Mouse (Mus musculus): ENCODE measurements around the gene Ugt1a8. TPM values are rescaled to one million over a fixed set of nuclear protein-coding genes. Genes with fewer than 3 reads are reported as not detected.

Gene Ugt1a8
- polyA plus RNA-seq, 1 experiment from 2014 or later, result not detected

DNA sequence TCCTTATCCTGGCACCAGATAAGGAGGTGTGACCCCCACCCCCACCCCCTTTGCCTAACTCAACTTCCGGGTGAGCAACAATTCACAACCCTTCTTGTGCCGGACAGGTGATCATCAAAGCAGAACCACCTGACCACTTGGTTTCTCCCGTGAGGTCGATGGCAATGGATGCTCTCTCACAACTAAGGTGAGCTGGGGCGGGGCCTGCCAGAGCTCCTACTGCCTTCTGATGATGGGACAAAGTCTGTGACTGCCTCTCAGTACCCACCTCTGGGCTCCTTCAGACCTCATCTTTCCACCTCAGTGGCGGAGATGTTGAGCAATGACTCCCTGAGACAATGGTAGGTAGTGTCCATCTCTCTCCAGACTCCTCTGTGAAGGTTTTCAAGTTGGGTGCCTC is 158.3 kb downstream of the Ugt1a8 start:
- Histone ChIP-seq H3K4me3 (no peak overlapping the region), H3K36me3 (no peaks in the 10 kb centered on the region), H3K27ac (no peak overlapping the region), H3K27me3 (ENCODE audit: low read depth, poor library complexity, severe bottlenecking) (no peaks in the 10 kb centered on the region), H3K4me1 (no peaks in the 10 kb centered on the region), H3K9me3 (replicated peaks) (peaks cover 82% of the 10 kb centered on the region)
- DNase-seq (ENCODE audit: low spot score), result no peak
- WGBS, result 78% methylated on average over 6 of the region's 6 CpGs

DNA sequence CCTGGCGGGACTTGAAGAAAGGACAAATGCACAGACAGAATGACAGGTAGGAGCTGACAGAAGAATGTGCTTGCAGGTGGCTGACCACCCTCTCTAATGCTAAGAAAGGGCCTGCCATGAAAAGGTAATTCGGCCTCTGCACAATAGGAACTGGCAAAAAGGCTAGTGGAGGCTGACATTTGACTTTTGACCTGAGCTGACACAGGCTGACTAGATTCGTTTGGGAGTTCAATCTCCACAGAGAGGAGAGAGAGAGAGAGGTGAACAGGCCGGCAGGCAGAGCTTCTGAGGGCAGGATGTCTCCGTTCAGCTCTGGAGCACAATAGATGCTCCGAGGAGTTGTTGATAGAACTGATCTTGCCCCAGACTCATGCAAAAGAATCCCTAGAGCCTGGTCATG is 158.8 kb downstream of the Ugt1a8 start:
- peaks cover 81% of the 10 kb centered on the region for H3K9me3 ChIP-seq (replicated peaks)
- no peak for DNase-seq (ENCODE audit: low spot score)
- no peaks in the 10 kb centered on the region for H3K36me3 ChIP-seq
- no peak overlapping the region for H3K4me3 ChIP-seq
- 55% methylated on average over 6 of the region's 6 CpGs for WGBS
- no peaks in the 10 kb centered on the region for H3K27me3 ChIP-seq (ENCODE audit: low read depth, poor library complexity, severe bottlenecking)
- H3K4me1 ChIP-seq, result no peaks in the 10 kb centered on the region
- no peak overlapping the region for H3K27ac ChIP-seq

DNA sequence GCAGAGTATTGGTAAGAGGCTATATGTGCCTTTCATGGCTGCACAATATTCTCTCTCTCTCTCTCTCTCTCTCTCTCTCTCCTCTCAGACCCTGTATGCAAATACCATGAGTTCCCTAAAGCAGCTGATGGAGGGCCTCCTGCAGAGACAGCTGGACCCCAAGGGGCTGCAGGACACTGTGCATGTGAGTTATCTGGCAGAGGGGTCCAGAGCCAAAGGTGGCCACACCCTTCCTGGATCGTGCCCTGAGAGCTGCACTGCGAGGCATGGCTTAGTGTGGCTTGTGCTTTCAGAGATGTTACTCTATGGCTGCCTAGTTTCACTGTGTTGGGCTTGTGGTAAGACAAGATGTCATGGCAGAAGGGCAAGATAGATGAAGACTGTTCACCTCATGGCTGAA is 160.0 kb downstream of the Ugt1a8 start:
- Histone ChIP-seq H3K27me3 (ENCODE audit: low read depth, poor library complexity, severe bottlenecking) (no peaks in the 10 kb centered on the region), H3K27ac (no peak overlapping the region), H3K9me3 (replicated peaks) (peaks cover 78% of the 10 kb centered on the region), H3K4me1 (no peaks in the 10 kb centered on the region), H3K36me3 (no peaks in the 10 kb centered on the region), H3K4me3 (no peak overlapping the region)
- no peak for DNase-seq (ENCODE audit: low spot score)
- 44% methylated on average over 2 of the region's 2 CpGs for WGBS

DNA sequence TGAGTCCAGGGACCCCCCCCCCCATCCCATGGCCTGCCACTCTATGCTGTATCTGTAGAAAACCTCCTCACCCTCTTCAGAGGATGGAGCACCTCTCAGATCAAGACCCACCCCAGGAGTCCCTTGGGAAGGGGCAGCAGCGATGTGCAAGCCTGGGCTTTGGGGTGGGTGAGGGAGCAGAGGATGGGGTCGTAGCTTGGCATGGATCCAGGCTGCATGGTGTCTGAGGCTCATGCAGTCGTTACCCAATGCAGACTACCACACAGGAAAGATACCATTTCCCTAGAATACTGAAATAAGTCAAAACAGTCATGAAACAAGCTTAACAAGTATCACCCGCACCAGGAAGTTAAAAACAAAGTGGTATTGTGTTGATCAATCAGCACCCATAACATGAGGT is 161.0 kb downstream of the Ugt1a8 start:
- H3K27me3 ChIP-seq (ENCODE audit: low read depth, poor library complexity, severe bottlenecking), result no peaks in the 10 kb centered on the region
- H3K36me3 ChIP-seq, result no peaks in the 10 kb centered on the region
- H3K4me1 ChIP-seq, result no peaks in the 10 kb centered on the region
- H3K9me3 ChIP-seq (replicated peaks), result peaks cover 81% of the 10 kb centered on the region
- H3K27ac ChIP-seq, result no peak overlapping the region
- DNase-seq (ENCODE audit: low spot score), result no peak
- H3K4me3 ChIP-seq, result no peak overlapping the region
- WGBS, result 76% methylated on average over 4 of the region's 4 CpGs

DNA sequence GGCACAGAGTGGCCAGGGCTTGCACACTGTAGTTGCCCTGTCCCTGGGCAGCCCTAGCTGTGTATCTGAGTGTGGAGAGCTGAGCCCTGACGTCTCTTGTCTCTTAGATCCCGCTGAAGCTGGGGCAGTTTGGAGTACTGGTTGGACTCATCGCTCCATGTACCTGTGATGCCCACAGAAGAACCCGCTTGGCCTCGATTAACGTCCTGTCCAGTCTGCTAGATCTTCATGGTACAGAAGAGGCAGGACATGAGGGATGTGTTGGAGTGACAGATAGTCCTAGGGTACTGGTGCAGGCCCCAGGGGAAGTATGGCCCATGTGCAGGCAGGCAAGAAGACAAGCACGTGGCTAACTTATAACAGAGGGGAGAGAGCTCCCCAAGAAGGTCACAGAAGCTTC is 162.0 kb downstream of the Ugt1a8 start:
- H3K27ac ChIP-seq, result no peak overlapping the region
- H3K9me3 ChIP-seq (replicated peaks), result peaks cover 81% of the 10 kb centered on the region
- H3K4me3 ChIP-seq, result no peak overlapping the region
- H3K36me3 ChIP-seq, result no peaks in the 10 kb centered on the region
- no peak for DNase-seq (ENCODE audit: low spot score)
- H3K4me1 ChIP-seq, result no peaks in the 10 kb centered on the region
- no peaks in the 10 kb centered on the region for H3K27me3 ChIP-seq (ENCODE audit: low read depth, poor library complexity, severe bottlenecking)
- WGBS, result 83% methylated on average over 7 of the region's 7 CpGs

DNA sequence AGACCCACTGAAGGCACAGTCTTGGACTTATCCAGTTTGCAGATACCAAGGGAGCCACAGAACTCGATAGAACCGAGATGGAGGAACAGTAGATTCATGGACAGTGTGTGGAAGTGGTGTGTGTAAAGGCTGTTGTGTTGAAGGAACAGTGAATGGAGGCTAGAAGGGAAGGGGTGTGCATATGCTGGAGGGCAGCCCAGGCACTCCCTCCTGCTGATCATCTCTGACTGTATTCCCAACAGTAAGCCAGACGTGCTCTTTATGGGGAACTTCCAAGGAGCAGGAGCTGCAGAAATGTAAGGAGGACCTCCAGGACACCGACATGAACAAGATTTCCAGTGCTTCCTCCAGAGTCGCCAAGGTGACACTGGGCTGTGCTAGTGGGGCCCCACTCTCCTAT is 162.4 kb downstream of the Ugt1a8 start:
- peaks cover 81% of the 10 kb centered on the region for H3K9me3 ChIP-seq (replicated peaks)
- H3K27ac ChIP-seq, result no peak overlapping the region
- 84% methylated on average over 5 of the region's 5 CpGs for WGBS
- H3K36me3 ChIP-seq, result no peaks in the 10 kb centered on the region
- no peaks in the 10 kb centered on the region for H3K4me1 ChIP-seq
- DNase-seq (ENCODE audit: low spot score), result no peak
- H3K27me3 ChIP-seq (ENCODE audit: low read depth, poor library complexity, severe bottlenecking), result no peaks in the 10 kb centered on the region
- no peak overlapping the region for H3K4me3 ChIP-seq

DNA sequence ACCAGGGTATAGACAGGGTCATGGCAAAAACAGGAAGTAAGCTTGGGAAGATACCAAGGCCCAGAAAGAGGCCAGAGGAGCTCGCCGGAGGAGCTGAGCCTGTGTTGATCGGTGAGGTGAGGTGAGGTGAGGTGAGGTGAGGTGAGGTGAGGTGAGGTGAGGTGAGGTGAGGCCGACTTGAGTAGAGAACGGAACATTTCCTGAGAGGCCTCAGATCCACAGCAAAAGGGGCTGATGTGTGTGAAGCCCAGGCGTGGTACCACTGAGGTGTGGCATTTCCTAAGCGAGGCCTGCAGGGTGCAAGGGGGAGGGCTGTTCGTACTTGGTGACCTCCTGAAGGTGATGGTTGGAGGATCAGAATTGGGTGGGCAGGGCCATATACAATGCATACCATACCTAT is 165.5 kb downstream of the Ugt1a8 start:
- Histone ChIP-seq H3K27ac (no peak overlapping the region), H3K4me1 (no peaks in the 10 kb centered on the region), H3K9me3 (replicated peaks) (peaks cover 88% of the 10 kb centered on the region), H3K36me3 (no peaks in the 10 kb centered on the region), H3K4me3 (no peak overlapping the region), H3K27me3 (ENCODE audit: low read depth, poor library complexity, severe bottlenecking) (no peaks in the 10 kb centered on the region)
- 74% methylated on average over 8 of the region's 8 CpGs for WGBS
- no peak for DNase-seq (ENCODE audit: low spot score)

DNA sequence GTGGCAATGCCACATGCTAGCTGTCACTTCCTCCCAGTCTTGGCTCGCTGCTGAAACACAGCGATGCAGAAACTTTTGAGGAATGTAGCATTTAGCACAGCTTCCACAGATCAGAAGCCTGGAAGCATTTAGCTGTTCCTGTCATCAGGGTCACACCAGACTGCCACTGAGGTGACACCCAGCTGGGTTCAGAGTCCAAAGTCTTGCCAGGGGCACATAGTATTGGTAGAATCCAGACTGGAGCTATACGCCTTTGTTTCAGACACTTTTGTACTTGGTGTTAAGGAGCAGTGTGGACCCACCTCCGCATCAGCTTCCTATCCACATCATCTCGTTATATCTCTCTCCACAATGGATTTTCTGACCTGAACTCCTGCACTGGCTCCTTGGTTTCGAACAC is 165.9 kb downstream of the Ugt1a8 start:
- Histone ChIP-seq H3K4me1 (no peaks in the 10 kb centered on the region), H3K4me3 (no peak overlapping the region), H3K9me3 (replicated peaks) (peaks cover 88% of the 10 kb centered on the region), H3K36me3 (no peaks in the 10 kb centered on the region), H3K27ac (no peak overlapping the region), H3K27me3 (ENCODE audit: low read depth, poor library complexity, severe bottlenecking) (no peaks in the 10 kb centered on the region)
- DNase-seq (ENCODE audit: low spot score), result no peak
- 78% methylated on average over 6 of the region's 6 CpGs for WGBS

DNA sequence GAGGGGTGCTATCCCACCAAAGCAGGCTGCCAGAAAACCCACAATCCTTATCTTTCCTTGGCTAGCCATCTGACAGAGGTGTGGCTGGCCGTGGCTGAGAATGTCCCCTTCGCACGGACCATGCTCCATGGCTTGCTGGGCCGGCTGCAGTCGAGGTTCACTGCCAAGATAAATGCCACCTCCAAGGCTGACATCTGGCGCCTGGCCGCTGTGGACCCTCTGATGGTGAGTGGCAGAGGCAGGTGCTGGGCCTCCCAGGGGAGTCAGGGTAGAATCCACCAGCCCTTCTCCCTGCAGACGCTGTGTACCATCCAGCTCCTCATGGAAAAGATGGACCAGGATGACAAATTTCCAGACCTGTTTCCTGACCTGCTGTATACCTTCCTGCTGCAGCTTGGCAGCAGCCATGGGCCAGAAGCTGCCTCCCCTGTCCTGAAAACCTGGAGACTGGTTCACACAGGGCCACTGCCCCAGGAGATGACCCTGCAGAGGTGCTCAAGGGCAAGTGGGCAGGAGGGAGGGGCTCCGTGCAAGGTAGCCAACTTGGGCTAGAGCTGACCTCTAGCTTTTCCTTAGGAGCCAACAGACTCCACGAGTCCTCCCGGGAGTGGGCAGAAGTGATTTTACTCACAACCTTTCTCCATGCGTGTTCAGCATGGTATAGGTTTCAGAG is 167.3 kb downstream of the Ugt1a8 start:
- Histone ChIP-seq H3K27ac (no peak overlapping the region), H3K27me3 (ENCODE audit: low read depth, poor library complexity, severe bottlenecking) (no peaks in the 10 kb centered on the region), H3K9me3 (replicated peaks) (peaks cover 83% of the 10 kb centered on the region), H3K4me1 (no peaks in the 10 kb centered on the region), H3K4me3 (no peak overlapping the region), H3K36me3 (peaks cover 6% of the 10 kb centered on the region)
- 91% methylated on average over 12 of the region's 12 CpGs for WGBS
- no peak for DNase-seq (ENCODE audit: low spot score)

DNA sequence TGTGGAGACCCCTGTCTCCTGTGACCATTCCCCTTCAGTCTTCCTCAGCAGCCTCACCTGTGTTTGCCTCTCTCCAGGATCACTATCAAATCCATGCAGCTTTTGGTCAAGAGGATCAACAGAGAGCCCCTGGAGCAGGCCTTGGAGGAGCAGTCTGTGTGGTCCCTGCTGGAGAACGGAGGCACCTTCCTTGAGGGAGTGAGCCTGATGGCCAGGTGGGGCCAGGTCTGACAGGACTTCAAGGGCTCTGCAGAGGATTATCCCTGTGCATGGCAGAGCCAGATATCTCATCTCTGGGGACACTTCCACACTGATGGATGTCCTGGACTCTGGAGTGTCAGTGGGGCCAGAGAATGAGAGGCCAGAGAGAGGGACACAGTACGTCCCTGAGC is 167.8 kb downstream of the Ugt1a8 start:
- peaks cover 79% of the 10 kb centered on the region for H3K9me3 ChIP-seq (replicated peaks)
- no peak overlapping the region for H3K4me3 ChIP-seq
- no peak overlapping the region for H3K27ac ChIP-seq
- H3K27me3 ChIP-seq (ENCODE audit: low read depth, poor library complexity, severe bottlenecking), result no peaks in the 10 kb centered on the region
- no peak for DNase-seq (ENCODE audit: low spot score)
- WGBS, result 54% methylated on average over 2 of the region's 2 CpGs
- H3K36me3 ChIP-seq, result peaks cover 11% of the 10 kb centered on the region
- H3K4me1 ChIP-seq, result no peaks in the 10 kb centered on the region

DNA sequence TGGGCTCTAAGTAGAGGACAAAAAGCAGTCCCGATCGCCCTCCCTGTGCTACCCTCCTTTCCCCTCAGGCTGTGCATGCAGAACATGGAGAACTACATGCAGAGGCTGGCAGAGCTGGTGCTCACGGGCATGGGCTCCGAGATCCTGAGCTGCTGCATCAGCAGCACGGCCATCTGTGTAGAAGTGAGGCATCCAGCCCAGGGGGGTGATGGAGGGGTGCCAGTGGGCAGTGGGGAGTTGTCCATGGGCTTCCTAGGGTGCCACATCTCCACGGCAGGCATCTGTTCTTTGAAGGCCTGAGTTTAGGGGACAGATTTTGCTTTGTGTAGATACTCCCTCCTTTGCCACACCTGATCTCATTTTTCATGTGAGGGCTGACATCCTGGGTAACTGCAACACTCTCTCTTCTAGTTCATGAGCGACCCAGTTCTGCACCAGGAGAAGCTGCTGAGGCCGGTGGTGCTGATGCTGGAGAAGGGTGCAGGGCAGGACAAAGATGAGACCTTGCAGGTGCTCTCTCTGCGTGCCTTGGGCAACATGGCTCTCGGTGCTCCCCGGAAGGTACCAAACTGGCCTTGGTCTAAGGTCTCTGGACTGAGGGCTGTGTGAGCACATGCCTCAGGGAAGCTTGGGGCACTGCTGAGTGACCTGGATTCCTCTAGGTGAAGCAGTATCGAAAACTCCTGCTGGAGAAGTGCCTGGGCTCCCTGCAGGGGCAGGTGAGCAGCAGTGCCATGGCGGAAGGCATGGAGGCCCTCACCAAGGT is 168.6 kb downstream of the Ugt1a8 start:
- H3K36me3 ChIP-seq, result peaks cover 18% of the 10 kb centered on the region
- H3K4me1 ChIP-seq, result no peaks in the 10 kb centered on the region
- peaks cover 80% of the 10 kb centered on the region for H3K9me3 ChIP-seq (replicated peaks)
- H3K4me3 ChIP-seq, result no peak overlapping the region
- 82% methylated on average over 13 of the region's 13 CpGs for WGBS
- no peaks in the 10 kb centered on the region for H3K27me3 ChIP-seq (ENCODE audit: low read depth, poor library complexity, severe bottlenecking)
- no peak overlapping the region for H3K27ac ChIP-seq
- DNase-seq (ENCODE audit: low spot score), result no peak

DNA sequence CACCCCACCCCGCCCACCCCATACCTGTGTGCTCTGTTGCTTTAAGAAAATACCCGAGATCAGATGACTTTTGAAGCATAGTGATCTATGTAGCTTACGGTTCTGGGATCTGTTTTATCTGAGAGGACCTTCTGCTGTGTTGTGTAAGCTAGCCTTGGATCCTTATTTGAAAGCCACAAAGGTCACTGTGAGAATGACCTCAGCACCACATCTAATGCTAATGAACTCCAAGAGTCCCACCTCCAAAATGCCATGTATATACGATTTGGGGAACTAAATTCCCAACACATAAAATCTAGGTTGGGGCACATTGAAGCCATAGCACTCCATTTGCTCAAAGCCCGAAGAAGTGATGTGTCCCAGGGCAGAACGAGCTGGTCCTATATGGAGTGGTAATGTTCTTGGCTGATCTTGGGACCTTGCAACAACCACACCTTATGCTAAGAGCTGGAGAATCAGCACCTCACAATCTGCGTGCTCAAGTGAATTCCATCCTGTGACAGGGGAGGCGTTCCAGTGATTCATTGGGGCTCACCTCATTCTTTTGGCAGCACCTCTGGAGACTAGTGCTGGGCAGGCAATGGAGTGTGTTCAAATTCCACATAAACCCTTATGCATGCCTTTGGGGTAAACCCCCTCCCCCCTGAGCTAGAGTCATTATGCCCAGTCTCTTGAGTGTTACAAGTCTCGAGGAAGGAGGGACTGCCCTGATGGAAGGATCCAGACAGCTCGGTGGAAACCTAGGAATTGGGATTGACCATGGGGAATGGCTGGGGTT is 169.5 kb downstream of the Ugt1a8 start:
- H3K27ac ChIP-seq, result no peak overlapping the region
- no peak overlapping the region for H3K4me3 ChIP-seq
- H3K4me1 ChIP-seq, result no peaks in the 10 kb centered on the region
- 81% methylated on average over 10 of the region's 10 CpGs for WGBS
- peaks cover 80% of the 10 kb centered on the region for H3K9me3 ChIP-seq (replicated peaks)
- H3K36me3 ChIP-seq, result peaks cover 27% of the 10 kb centered on the region
- no peaks in the 10 kb centered on the region for H3K27me3 ChIP-seq (ENCODE audit: low read depth, poor library complexity, severe bottlenecking)
- DNase-seq (ENCODE audit: low spot score), result no peak

DNA sequence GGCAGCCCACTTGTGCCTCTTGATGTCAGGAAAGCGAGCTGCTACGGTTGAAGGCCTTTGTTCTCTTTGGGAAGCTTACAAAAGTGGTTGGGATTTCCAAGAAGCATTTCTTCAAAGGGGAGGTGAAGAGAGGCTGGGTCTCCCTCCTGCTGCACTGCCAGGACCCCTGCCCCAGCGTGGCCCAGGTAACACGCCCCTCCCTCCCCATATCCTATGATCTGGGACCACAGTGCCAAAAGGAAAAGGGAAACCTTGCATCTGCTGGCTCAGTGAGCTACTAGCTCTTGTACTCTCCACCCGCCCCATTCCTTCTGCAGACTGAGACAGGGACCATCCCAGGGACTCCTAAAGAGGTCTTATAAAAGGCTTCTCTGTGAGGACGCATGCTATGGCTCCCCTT is 170.1 kb downstream of the Ugt1a8 start:
- no peak for DNase-seq (ENCODE audit: low spot score)
- Histone ChIP-seq H3K27me3 (ENCODE audit: low read depth, poor library complexity, severe bottlenecking) (no peaks in the 10 kb centered on the region), H3K9me3 (replicated peaks) (peaks cover 74% of the 10 kb centered on the region), H3K36me3 (peaks cover 33% of the 10 kb centered on the region), H3K4me1 (no peaks in the 10 kb centered on the region), H3K4me3 (no peak overlapping the region), H3K27ac (no peak overlapping the region)
- WGBS, result 82% methylated on average over 6 of the region's 6 CpGs

All from limb, embryonic 10.5 days (tissue).